Mouse (Mus musculus) right cerebral cortex, postnatal 14 days (tissue): ENCODE results near the gene Ssbp1.

Source experiments
- DNase-seq: peaks from one replicate; pipeline ENCODE4 v3.0.0; 2022

Ssbp1 gene

GRCm38 (mm10) chr6:40470916-40471719, at the start of gene Ssbp1:
TSS of gene Ssbp1 (plus strand) at chr6:40471352.
- DNase-seq, result peak; percentile 90

DNA sequence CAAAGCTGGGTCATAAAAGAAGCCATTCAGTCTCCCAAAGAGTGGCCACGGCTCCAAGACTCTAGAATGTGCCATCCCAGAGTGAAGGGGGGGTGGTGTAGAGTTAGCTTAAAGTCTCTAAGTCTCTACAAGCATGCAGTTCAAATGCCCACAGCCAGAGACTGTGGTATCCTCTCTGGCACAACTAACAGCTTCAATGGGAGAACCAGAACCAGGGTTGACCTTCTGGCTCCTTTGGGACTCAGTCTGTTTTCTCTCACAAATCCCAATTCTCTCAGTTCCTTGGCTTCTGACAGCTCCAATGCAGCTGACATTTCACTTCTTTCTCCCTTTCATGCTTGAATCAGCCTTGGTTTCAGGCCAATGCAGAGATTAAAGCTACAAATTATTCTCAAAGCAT, 48.1 kb upstream of the Ssbp1 start:
- no peak for DNase-seq

DNA sequence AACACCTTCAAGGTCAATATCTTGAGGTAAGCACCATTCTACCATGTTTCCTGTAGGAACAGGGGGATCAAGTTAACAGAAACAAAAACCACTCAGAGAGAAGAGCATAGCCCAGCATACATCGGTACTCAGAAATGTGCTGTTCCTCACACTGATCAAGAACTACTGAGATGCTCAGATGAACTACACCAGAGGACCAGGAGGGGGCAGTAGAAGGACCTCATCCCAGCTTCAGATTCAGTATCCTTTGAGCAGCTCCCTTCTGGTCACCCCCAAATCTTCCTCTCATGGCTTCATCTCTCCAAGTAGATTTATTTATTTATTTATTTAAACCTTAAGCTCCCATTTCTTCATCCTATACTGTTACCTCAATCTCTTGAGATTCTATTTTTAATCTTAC, 47.4 kb upstream of the Ssbp1 start:
- no peak for DNase-seq

- no peak for DNase-seq
Measured at GRCm38 (mm10) chr6:40427441-40427840, 43.7 kb upstream of the Ssbp1 start.

GRCm38 (mm10) chr6:40428696-40429095, 42.5 kb upstream of the Ssbp1 start:
- no peak for DNase-seq

GRCm38 (mm10) chr6:40429521-40429931, 41.6 kb upstream of the Ssbp1 start:
- DNase-seq, result no peak

GRCm38 (mm10) chr6:40430251-40430650, 40.9 kb upstream of the Ssbp1 start:
- no peak for DNase-seq

DNA sequence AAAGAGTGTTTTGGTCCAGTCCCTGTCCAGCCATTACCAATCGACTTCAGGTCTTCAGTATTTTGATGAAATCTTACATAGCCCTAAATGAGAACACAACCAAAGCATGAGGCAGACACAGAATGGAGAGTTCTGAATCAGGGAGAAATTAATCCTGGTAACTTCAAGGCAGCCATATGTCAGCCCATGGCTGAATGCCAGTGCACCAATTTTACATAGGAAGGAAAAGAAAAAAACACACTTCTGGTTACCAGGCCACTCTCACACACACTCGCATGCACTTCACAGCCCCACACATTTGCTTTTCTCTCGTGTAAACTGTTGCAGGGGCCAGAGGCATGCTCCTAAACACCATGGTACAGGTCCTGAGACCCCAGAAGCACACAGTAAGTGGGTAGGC, 40.3 kb upstream of the Ssbp1 start:
- DNase-seq, result no peak

DNA sequence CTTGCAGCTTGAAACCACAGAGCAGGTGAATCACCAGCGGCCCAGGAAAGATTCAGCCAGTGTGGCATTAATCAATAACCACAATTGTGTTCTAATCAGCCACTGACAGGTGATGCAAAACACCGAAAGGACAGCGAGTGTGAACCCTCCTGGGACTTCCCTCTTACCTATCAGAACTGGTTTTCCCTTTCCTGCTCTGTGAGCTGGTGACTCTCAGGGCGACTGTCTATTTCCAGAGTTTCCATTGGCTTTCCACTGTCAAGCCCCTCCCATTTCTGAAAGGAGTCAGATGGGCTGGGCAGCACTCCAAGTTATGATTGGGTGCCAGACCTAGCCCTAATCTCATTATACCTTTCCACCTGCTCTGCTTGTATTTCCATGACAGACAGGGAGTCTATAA, 39.8 kb upstream of the Ssbp1 start:
- DNase-seq, result no peak

GRCm38 (mm10) chr6:40431812-40432211, 39.3 kb upstream of the Ssbp1 start:
- no peak for DNase-seq

DNA sequence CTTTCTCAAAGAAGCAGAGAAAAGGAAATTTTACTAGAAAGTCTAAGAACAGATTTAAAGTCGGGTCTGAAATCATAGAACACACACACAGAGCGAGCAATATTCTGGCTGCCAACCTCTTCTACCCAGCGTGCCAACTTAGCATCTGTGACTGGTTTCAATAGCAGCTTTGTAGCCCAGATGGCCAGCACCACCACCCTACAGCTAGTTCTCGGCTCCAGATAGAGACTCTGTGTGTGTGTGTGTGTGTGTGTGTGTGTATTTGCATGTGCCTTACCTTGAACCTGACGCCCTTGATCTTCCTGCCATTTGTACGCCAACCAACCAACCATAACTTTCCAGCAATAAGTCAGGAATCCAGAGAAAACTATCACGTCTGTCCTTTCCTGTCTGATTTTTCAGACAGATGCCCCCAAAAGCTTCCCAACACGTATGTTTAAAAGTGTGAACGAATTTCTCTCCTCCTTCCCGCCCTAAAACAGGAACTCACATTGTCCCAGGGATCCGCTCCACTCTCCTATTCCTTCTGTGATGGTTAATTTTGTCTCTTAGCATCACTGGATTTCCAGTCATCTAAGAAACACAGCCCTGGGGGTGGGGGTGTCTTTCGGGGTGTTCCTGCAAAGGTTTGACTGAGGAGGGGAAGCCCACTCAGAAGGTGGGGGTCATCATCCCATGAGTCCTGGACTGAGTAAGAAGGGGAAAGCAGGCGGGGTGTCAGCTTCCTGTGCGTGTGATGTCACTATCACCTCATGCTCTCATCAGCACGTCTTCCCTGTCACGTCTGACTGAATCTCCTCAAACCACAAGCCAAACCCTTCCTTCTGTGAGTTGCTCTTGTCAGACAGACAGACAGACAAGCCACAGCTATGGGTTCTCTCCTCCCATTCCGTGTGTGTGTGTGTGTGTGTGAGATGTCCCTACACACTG, 38.5 kb upstream of the Ssbp1 start:
- DNase-seq, result peak; percentile 55

- no peak for DNase-seq
Measured at GRCm38 (mm10) chr6:40434697-40435096, 36.5 kb upstream of the Ssbp1 start.

GRCm38 (mm10) chr6:40435151-40436046, 35.8 kb upstream of the Ssbp1 start:
- DNase-seq, result peak; percentile 66

- peak; percentile 73 for DNase-seq
Measured at GRCm38 (mm10) chr6:40436047-40436483, 35.1 kb upstream of the Ssbp1 start, which contains the start of gene E330009J07Rik. TSS of gene E330009J07Rik (minus strand) at chr6:40436135.

DNA sequence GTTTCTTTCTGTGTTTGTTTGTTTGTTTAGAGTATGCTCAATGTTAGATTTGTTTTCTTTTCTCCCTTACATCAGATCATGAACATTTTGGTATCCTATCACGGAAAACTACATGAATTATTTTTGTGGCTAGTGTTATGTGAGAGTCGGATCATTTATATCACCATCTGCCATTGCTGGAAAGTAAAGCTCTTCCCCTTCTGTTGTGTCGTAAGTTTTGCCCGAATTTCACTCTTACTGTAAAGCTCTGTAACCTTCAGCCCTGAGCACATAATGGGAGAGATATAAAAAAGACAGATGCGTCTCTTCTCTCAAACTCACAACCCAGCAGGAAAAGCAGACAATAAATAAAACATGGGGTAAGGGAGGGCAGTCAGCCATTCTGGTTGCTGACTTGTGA, 32.2 kb upstream of the Ssbp1 start, which contains the start of gene Wee2:
Gene Wee2, plus strand, starts transcription at position 153 of the 400 bp plus-strand sequence.
- no peak for DNase-seq

DNA sequence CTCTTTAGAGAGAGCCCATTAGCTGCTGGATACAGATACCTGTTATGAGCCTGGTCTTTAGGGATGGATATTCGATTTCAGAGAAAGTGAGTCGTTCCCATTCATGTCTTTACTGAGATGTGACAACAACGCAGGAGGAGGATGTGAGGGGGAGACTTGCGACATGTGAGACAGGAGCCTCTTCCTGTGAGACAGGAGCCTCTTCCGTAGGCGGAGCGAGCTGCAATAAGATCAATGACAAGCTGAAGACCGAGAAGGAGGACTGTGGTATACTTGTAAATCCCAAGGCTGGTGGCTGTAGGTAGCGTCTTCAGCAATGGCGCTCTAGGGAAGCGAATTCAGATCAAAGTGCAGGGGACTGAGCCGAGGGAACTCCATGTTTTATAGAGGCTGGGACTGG, 31.4 kb upstream of the Ssbp1 start:
- no peak for DNase-seq

- no peak for DNase-seq
Measured at GRCm38 (mm10) chr6:40441276-40441675, 29.9 kb upstream of the Ssbp1 start.

DNA sequence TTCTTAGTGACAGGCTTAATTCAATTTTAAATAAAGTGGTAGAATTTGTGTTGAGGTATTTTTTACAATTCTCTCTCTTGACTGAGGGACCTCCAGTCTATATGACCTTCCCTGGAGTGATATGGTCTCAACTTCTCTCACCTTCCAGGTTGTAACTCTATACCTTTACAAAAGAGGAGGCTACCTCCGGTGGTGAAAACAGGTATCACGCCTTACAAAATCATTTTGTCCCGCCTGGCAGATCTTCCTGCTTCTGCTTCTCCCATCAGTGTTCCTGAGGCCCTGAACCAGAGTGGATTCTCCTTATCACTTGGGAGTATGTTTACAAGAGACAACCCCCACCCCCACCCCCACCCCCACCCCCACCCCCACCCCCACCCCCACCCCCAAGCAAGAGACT, 29.4 kb upstream of the Ssbp1 start:
- no peak for DNase-seq

DNA sequence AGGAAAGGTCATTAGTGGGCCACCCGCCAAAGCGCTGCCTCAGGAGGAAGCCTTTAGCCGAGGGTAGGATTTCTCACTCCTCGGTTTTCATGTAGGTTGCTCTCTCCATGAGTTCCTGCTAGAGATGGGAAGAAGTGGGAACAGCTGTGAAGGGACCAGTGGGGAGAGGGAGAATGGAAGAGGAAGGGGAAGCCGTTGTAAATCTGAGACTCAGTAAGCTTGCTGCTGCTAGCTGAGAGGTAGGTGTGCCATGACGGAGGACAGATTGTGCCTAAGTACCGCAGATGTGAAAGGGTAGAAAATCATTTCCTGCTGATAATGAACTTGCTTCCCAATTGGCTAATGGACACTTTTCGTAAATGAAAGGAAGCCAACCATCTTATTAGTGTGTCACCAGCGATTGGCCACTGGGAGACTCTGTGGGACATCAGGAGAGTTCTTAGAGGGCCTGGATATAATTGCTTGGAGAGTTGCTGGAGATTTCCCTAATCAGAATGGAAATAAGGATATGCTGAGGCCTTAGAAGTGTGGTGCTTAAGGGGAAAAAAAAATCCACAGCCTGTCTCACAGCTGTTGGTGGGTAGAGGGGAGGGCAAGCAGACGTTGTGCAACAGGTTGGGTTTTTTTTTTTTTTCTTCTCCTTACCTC, 27.7 kb upstream of the Ssbp1 start:
- DNase-seq, result no peak

DNA sequence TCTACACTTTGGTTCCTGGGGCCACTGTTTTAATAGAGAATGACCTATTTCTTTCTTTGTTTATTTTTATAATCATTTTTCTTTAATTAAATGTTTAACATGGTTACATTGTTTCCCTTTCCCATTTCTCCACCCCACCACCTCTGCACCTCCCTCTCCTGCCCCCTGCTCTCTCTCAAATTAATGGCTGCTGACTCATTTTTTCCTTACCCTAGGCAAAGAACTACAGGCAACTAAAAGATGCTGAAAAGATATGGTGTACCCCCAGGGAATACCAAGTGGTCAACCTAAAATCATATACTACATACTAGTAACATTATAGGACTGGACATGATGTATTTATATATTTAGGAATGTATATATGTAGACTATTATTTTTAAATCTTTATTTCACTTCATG, 22.5 kb upstream of the Ssbp1 start:
- DNase-seq, result no peak

- DNase-seq, result no peak
Measured at GRCm38 (mm10) chr6:40454436-40455041, 16.6 kb upstream of the Ssbp1 start.

DNA sequence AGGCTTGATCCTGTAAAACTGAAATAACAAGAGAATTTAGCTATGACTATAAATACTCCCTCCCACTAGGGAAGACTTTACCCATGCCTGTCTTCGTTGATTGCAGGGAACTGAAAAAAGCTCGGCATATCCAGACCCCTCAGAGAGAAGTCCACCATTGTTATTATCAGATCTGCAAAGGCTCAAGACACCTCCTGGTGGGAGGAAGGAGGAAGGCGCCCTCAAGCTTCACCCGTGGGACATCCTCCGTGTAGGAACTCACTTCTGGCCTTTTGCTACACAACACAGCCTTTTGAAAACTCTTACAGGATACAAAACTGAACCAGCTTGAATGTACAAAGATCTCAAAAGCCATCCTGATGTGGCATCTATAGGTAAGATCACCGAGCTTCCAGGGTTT, 5.4 kb upstream of the Ssbp1 start:
- no peak for DNase-seq
